Mouse (Mus musculus) adrenal gland, postnatal 10 days (tissue): ENCODE measurements around the gene Ttf1. TPM values are rescaled to one million over a fixed set of nuclear protein-coding genes. Genes with fewer than 3 reads are reported as not detected.
A peak's percentile ranks its signal among the peaks of the same experiment; 100 is the strongest.
"Not testable (repeated sequence)": the region's sequence is repeated elsewhere in the genome, so short reads cannot be mapped to it uniquely, and the experiment has no call there.

Experiments
- DNase-seq: peaks from one replicate; pipeline ENCODE4 v3.0.0; 2021; ENCODE audit warnings: mixed read lengths
- total RNA-seq, 2 experiments: library from RNA; stranded (reverse); gene quantifications; 2 replicates each; pipeline ENCODE4 v1.2.3; 2021

Ttf1 gene
- total RNA-seq, 2 experiments from 2014 or later, result 9.8 to 13.3 TPM

DNA sequence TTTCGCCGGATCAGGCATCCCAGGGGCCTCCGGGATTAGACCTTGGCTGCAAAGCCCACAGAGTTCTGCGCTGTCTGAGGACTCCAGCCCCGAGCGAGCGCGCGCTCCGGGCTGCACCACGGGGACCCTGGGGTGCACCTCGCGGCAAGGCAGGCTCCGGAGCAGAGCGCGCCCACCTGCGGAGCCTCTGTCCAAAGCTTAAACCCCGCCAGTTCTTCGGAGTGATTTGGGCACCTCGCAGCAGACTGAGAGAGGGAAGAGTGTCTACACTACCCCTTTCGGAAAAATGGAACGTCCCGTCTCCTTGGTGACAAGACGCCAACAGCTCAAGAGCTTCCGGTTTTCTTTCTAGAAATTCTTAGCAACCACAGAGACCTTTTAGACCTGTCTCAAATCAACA lies 5.1 kb upstream of the Ttf1 start, which contains the start of gene Cfap77:
TSS of gene Cfap77 (minus strand) at position 76 of the 400 bp plus-strand sequence.
- DNase-seq, result peak; percentile 76

DNA sequence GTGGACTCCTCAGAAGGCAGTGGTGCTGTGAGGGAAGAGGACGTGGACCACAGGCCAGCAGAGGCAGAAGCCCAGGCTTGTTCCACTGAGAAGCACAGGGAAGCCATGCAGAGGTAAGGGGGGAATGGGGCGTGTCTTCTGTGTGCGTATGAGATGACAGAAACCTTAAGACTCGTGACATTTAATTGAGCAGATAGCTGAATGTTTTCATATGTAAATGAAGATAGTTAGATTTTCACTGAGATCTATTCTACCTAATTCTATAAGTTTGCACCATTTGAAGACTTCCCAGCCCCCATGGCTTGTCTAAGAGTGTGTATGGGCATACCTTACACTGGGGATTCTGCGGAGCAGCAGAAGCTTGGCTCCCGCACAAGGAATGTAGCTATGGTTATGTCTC lies 5.7 kb downstream of the Ttf1 start:
- DNase-seq, result no peak

DNA sequence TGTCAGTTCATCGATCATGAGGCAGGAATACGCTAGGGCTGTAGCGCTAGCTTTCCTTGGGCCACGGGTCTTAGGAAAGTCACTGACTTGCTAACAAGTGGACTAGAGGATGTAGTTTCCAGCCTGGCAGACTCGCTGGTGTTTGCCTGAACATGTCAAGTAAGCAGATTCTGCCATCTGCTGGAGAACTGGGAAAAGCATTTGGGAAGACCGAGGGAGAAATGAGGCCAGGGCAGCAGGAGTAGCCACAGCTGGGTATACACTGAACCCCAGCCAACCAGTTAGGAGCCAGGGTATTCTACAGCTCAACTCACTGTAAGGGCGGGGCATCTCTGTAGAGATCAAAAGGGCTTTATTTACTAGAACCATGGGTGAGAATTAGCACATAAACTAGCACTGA lies 6.3 kb downstream of the Ttf1 start:
- DNase-seq, result peak; percentile 33

DNA sequence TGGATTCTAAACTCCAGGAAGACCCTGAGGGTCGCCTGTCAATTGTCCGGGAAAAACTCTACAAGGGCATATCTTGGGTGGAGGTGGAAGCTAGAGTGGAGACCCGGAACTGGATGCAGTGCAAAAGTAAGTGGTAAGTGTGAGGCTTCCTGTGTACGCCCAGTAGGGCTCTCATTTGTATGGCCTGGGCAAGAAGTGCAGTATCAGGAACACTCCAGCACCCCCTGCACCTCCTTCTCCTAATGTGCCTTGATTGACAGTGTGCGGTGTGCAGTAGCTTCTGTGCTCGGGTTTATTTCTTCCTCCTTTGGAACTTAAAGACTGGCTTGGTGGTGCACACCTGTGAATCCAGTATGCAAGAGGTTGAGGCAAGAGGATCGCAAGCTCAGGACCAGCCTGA lies 14.6 kb downstream of the Ttf1 start:
- DNase-seq, result no peak

- no peak for DNase-seq
These were observed 15.4 kb downstream of the Ttf1 start for GRCm38 (mm10) chr2:29075331-29076070.

DNA sequence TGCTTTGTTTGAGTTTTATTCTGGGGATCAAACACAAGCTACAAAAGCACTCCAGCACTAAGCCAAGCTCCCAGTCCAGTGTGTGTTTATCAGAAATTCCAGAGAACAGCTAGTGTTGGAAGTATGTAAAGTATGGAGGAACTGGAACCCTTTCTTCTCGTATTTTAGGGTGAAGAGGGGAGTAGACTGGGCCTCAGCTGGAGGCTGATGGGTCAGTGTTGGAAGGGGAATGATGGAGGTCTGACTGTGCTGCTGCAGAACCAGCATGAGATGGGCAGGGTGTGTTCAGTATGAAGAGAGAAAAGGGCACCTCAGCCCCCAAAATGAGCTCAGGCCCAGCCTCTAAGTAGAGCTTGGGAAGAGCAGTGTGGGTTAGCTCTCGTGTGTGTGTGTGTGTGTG lies 16.2 kb downstream of the Ttf1 start:
- no peak for DNase-seq

DNA sequence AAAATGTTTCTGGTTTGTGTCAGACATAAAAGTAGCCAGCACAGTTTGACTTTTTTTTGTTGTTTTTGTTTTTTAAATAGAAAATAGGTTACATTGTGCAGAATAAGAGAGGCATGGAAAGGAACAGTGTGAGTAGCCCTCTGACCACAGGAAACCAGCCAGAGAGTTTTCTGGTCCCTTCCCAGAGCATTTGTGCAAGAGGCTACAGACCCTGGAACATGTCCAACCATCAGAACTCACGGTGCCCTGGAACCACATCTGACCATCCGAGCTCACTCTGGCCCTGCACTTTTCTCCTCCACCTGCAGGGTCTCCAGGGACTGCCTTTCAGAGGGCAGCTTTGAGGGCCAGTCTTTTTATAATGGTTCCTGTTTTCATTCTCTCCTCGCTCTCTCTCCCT lies 21.9 kb downstream of the Ttf1 start:
- DNase-seq, result peak; percentile 21

DNA sequence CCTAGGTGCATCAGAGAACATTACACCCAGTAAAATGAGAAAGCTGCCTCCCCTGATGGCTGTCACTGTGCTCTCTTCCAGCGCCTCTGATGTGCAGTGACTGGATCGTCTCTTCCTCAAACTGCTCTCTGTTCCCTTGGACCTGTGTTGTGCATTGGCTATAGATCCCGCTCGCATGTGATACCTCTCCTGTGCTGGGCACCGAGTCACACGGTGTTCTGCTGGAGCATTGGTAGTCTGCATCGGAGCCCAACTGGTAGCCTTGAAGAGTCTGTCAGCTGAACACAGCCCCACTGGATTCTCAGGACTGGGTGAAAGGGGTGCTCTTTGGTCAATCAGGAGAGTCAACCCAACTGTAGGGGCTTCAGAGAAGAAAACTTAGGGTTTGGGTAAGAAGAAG lies 26.0 kb downstream of the Ttf1 start:
- no peak for DNase-seq

DNA sequence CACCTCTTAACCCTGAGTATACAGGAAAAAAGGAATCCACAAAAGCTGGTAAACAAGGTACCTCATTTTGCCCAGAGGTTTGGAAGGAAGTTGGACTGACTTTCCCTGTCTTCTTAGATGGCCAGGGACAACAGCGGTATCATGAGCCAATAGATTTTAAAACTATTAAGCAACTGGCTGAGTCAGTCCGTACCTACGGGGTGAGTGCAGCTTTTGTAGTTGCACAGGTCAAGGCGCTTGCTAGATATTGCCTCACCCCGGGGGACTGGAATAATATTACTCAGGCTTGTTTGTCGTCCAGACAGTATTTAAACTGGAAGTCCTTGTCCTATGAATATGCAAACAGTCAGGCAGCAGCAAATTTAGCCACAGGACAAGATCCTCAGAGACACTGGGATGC lies 29.2 kb downstream of the Ttf1 start:
- DNase-seq, result peak; percentile 24

GRCm38 (mm10) chr2:29095674-29096073 lies 35.6 kb downstream of the Ttf1 start:
- DNase-seq, result no peak

- no peak for DNase-seq
These were observed 36.7 kb downstream of the Ttf1 start for GRCm38 (mm10) chr2:29096751-29097150.

GRCm38 (mm10) chr2:29097465-29097864 lies 37.4 kb downstream of the Ttf1 start:
- no peak for DNase-seq

GRCm38 (mm10) chr2:29097955-29098354 lies 37.9 kb downstream of the Ttf1 start:
- not testable (repeated sequence) for DNase-seq

GRCm38 (mm10) chr2:29098786-29099185 lies 38.7 kb downstream of the Ttf1 start:
- no peak for DNase-seq

DNA sequence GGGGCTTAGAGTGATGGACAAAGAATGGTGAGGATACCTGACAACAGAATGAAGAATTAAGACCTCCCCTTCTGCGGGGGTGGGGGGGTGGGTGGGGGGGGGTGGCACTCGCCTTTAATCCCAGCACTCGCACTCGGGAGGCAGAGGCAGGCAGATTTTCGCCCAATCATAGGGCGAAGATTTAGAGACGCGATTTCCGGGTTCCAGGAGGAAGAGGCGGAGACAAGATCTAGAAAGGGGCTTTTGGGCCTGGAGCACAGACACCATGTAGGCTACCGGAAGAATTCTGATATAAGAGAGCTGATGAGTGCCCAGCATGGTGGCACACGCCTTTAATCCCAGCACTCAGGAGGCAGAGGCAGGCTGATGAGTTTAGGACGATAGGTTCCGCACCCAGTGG lies 39.6 kb downstream of the Ttf1 start:
- no peak for DNase-seq

DNA sequence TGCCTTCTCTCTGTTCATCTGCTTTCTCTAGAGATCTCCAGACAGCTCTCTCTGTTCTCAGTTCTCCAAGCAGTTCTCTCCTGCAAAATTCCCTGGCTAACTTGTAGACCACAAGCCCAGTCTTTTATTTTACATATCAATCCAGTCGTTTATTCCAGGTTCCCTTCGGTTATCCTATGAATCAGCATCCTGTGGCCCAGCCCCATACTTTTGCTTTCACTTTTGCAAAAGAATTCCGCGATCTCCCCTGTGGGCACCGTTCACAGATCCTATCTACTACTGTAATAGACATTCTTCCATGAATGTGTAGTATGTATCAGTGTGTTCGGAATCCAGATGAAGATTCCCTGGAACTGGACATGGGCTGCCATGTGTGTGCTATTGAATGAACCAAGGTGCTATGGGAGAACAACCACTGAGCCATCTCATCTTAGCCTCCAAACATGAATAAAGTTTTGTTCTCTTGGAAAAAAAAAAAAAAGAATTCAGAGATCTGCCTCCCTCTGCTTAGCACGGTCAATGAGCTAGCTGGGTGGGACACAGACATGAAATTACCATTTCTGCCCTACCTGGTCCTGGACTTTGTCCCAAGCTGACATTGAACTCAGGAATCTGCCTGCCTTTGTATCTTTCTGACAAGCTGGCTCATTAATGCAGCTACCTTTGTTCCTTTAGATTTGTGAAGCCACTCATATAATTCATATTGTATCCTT lies 40.9 kb downstream of the Ttf1 start:
- no peak for DNase-seq

DNA sequence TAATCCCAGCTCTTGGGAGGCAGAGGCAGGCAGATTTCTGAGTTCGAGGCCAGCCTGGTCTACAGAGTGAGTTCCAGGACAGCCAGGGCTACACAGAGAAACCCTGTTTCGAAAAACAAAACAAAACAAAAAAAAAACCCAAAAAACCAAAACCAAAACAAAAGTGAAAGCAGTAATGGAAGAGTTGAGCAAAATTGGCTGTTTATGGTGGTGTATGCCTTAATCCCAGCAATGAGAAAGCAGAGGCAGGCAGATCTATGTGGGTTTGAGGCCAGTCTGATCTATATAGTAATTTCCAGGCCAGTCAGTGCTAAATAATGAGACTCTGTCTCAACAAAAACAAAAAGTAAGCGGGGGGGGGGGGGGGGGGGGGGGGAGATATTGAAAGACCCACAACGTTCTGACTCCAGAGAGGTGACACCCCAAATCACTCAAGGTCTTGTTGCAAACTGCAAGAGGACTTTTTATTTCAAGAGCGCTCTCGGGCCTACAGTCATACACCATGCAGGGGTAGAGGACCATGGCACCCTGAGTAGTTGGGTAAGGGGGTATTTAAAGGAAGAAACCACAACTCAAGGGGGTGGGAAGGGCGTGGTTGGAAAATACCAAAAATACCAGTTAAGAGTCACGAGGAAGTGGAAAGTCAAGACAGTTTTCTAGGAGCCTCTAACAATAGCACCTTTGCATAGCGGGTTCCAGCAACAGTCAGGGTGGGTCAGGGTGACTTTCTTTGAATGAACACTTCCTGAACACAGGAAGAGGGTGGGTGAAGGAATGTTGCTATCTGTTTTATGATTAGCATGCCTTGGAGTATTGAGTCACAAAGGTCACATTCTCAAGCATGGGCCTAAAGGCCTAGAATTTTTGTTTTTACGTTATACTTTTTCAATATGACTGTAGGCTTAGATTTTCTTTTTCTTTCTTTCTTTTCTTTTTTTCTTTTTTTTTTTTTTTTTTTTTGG lies 42.6 kb downstream of the Ttf1 start:
- not testable (repeated sequence) for DNase-seq

DNA sequence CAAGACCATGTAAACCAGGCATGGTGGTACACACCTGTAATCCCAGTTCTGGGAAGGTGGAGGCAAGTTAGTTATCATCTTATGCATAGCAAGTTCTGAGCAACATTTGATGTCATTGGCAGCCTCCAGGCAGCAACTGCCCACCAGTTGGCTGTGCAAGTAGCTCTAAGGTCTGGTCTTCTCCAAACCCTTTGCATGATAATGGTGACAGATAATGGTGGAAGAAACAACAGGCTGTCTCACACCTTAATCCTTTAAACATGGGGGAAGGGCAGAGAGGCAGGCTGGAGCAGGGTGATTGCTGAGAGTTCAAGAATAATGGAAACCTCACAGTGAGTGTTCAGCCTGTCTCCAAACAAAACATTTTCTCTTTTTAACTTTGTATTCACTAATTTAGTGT lies 60.9 kb downstream of the Ttf1 start:
- no peak for DNase-seq

DNA sequence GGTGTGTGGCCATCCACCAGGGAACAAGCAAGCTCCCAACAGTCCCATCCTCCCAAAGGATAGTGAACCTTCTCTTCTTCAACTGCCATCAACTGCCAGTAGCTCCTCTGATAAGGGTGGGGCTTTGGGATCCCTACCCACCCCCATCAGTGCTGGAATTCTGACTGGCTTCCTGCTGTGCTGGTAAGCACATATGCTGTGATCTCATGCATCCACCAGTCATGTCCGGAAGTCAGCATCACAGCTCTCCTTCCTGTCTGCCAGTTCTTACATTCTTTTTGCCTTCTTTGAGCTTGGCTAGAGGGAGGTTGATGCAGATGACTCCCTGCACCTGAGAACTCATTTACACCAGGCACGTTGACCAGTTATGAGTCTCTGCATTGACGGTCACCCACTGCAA lies 62.4 kb downstream of the Ttf1 start:
- no peak for DNase-seq

DNA sequence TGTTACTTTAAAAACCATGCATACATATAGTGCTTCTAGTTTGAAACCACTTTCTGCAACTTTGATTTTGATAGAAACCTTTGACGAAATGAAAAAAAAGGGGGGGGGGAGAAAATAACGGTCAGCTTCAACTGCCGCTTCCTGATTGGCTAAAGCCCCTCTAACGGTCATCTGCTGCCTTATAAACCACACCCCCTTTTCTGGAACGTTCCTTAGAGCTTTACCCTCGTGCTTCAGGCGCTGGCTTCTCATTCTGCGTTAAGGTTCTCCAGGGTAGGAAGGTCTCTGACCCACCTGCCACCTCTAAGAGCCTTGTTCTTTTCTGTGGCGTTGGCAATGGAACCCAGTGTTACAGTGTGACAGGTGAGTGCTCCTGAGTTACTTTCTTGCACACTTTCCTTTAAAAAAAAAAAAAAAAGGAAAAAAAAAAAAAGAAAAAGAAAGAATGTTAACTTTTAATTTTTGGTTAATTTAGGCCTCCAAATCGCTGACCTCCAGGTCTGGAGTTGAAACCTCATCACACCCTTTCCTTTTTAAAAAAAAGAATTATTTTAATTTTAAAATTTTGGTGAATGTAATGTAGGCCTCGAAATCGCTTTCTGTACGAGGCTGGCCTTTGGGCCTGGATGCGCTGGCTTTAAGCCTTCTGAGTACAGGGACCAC lies 64.0 kb downstream of the Ttf1 start, which contains the start of gene Setx:
TSS of gene Setx (plus strand) at position 275 of the 663 bp plus-strand sequence.
- DNase-seq, result no peak

GRCm38 (mm10) chr2:29124571-29124935 lies 64.5 kb downstream of the Ttf1 start:
- no peak for DNase-seq
